Mouse (Mus musculus) gastrocnemius, postnatal 25 days (tissue): ENCODE results near the gene Glud1. TPM values are rescaled to one million over a fixed set of nuclear protein-coding genes. Genes with fewer than 3 reads are reported as not detected.
A peak's percentile ranks its signal among the peaks of the same experiment; 100 is the strongest.
"Not testable (repeated sequence)": the region's sequence is repeated elsewhere in the genome, so short reads cannot be mapped to it uniquely, and the experiment has no call there.

Experiments used
- DNase-seq: peaks from one replicate; pipeline ENCODE4 v3.0.0; 2022
- total RNA-seq, 2 experiments: library from RNA; stranded (reverse); gene quantifications; 1 replicate in 1 of 2; 2 replicates in 1 of 2; pipeline ENCODE4 v1.2.3; 2021

Gene Glud1
- total RNA-seq, 2 experiments from 2014 or later, result 124 to 137 TPM

DNA sequence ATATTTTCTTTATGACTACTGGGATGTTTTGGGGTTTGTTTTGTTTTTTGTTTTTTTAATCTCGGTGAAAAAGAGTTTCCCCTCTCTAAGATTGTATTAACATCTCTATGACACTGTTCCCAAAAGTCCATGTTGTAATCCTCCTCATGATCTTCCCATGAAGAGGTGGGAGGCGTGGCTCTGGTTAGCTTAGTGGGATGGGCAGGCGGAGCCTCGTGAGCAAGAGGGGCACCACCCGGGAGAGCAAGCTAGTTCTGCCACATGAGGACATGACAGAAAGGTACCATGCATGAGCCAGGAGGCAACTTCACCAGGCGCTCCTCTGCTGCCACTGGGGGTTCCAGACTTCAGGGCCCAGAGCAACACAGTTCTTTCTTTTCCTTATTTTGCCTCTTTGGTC is 42.0 kb downstream of the Glud1 start:
- DNase-seq, result no peak

DNA sequence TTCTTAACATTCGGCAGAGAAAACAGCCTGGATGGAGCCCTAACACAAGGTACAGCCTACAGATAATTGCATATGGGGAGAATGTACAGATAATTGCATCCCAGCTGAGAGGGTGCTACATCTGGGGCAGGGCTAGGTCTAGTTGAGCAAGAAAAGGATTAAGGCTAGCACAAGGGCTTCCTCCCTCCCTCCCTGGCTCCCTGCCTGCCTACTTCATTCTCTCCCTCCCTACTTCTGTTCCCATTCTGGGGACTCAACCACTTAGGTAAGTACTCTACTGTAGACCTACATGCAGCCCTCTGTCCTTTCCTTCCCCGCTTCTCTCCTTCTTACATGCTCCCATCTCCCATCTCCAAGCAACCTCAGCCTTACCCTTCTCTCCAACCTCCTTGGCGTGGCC is 42.8 kb downstream of the Glud1 start:
- no peak for DNase-seq

DNA sequence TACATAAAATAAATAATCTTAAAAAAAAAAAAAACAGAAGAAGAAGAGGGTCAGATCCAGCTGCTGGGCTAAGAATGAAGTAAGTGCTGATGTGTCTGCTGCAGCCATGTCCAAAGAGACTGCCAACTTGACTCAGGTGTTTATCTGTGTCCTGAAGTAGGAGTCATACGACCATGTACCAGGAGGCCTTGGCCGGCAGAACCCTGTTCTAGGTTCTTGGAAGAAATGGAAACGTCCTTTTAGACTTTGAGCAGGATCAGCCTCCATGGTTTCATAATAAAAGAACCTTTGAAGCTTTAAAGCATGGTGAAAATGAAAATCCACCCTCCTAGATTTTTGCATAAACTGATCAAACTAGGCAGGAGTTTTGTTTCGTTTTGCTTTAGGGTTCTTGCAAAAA is 43.9 kb downstream of the Glud1 start:
- DNase-seq, result no peak

DNA sequence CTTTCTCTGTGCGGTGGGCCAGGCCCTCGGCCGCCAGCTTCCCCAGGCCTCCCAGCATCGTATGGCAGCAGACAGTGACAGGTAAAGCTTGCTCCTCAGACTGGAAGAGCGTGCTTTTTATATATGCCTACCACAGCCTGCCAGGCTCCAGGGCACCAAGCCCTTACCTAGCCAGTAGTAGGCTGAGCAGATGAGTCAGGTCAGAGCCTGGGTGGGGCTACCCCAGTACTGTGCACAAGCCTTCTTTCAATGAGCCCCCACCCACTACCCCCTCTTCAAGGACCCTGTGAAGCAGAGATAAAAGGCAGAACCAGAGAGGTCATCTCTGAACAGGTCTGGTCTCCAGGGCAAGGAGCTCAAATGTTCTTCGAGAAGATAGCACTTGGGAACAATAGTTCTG is 44.8 kb downstream of the Glud1 start, which contains the start of gene Fam25c:
Gene Fam25c (minus strand): TSS at position 133 of the 400 bp plus-strand sequence.
- no peak for DNase-seq

DNA sequence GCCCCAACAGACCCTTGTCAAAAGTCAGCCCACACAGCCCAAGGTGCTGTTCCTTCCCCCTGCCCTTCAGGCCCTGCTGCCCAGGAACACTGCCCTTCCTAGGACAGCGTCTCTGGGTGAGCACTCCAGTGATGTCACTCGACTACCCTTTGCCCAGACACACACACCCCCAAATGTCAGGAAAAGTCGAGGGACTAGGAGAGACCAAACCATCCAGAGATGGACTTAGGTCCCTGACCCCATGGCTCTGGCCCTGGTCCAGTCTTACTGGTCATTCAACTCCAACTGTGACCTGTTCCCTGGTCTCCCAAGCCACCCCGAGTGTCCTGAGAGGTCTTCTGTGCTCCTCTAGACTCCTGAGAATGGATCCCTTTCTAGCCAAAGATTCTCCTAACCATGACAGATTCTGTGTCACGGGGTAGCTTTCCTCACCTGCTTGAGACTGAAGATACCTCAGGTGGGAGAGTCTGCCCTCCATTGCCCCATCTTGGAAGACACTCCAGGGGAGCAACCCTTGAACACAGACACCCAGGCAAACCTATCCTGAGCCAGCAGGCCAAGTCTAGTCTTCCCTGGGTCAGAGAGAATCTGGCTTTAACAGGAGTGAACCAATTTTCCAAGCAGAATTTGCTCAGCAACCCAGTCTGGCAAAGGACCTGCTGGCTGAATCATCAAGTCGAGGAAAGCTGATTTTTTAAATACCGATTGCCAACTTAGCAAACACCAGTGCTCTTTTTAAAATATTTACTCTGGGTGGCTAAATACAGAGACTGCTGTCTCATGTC is 47.3 kb downstream of the Glud1 start:
- DNase-seq, result peak; percentile 25

DNA sequence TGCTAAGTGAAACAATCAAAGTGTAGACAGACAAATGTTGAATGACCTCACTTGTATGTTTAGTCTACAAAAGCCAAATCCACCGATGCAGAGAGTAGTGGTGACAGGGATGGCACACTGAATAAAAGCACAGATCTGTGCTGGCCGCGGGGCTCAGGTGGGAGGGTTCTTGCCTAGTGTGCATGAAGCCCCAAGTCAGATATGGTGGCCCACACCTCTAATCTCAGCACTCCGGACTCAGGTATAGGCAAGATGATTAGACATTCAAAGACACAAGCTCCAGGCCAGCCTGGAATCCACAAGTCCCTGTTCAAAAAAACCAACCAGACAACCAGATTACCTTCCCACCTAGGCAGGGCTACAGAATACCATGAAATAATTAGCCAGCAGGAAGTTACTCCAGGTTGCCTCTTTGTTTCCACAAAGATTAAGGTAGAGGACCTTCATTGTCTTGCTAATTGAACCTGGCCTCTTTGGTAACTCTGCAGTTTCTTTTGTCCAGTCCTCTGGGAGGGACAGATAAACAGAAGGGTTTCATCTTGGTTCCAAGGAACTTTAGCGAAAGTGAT is 49.2 kb downstream of the Glud1 start:
- no peak for DNase-seq

DNA sequence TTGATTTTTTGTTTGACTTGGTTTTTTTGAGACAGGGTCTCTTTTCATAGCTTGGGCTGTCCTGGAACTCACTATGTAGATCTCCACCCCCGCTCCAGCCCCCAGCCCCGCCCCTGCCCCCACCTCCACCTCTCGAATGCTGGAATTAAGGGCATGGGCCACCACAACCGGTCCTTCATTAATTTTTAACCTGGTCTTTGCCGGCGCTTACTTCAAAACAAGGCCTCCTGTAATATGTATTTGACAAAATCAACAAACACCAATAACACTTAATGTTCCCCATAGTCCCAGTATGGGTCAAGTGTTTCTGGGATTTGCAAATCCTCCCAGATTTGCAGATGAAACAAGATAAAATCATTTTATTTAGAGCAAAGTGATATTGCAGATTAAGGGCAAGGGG is 49.7 kb downstream of the Glud1 start:
- DNase-seq, result no peak

DNA sequence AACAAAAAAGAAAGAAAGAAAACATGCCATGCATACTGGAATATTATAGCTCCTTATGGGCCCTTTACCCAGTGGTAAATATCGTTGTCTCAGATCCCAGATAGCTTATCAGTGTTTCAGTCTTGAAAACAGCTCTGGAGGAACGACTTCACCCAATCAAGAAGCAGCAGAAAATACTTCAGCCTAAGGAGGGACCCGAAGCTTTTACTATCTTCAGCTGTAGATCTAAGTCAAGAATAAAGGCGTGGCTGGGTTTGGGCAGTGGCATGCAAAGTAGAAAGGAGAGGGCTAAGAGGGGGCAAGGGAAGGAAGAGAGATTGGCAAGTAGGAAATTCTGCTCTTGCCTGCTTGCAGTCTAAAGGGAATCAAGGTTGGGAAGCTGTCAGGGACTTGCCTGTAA is 51.6 kb downstream of the Glud1 start:
- no peak for DNase-seq

DNA sequence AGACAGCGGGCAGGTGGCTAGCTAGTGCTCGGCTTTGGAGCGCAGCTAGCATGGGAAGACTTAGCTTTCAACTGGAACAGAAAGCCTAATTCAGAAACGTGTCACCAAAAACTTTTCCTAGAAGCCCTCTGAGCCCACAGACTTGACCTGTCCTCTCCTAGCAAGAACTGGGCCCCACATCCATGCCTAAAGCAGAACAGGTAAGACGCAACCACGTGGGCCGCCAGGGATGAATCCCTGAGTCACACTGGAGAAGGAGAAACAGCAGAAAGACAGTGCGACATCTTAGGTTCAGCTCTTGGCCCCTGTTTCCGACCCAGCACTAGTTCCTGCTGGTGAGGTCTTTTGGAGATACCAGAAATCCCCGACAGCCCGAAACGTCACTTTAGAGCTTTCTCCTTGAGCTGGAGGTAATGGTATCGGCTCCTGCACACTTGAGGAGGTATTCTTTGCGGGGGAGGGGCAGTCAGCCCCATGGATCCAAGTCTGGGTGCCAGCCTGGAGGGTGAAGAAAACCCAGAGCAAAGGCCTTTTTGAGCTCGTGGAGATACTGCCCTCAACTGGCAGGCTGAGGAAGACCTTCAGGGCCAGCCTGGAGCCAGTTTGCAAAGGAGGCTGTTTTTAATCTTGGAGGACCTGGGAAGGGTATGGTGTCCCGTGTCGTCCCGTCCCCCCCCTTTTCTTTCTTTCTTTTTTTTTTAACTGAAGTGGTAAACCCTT is 52.4 kb downstream of the Glud1 start:
- DNase-seq, result peak; percentile 64

DNA sequence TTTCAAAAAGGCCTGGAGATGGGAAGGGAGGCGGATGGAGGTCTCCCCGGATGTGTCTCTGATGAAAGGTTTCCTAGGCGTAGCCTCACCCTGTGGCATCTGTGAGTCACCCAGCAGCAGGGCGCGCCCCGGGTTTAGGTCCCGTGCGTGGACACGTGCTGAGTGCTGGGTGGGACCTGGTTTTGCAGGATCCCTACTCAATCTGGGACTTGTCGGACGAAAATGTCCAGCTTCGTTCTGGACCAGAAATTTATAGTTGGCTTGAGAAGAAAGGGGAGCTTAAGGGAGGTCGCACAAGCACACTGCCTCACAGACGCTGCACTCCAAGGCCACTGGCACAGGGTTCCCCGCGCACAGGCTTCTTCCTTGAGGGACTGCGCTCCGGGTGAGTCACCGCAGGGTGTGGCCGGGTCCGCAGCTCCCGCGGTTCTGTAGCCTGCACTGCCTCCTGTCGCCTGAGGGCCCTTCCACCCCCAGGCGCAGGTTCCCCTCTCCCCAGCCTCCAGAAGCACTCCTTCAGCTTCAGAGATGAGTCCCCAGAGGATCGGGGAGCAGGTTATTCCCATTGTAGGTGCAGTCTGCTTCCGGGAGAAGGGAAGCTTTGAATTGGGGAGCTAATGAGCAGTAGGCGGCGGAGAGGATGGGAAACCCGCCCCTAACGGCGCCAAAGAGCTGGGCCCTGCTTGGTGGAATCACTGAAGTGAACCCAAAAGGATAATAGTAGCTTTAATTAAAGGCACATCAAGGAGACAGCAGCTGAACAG is 53.1 kb downstream of the Glud1 start:
- DNase-seq, result peak; percentile 80

DNA sequence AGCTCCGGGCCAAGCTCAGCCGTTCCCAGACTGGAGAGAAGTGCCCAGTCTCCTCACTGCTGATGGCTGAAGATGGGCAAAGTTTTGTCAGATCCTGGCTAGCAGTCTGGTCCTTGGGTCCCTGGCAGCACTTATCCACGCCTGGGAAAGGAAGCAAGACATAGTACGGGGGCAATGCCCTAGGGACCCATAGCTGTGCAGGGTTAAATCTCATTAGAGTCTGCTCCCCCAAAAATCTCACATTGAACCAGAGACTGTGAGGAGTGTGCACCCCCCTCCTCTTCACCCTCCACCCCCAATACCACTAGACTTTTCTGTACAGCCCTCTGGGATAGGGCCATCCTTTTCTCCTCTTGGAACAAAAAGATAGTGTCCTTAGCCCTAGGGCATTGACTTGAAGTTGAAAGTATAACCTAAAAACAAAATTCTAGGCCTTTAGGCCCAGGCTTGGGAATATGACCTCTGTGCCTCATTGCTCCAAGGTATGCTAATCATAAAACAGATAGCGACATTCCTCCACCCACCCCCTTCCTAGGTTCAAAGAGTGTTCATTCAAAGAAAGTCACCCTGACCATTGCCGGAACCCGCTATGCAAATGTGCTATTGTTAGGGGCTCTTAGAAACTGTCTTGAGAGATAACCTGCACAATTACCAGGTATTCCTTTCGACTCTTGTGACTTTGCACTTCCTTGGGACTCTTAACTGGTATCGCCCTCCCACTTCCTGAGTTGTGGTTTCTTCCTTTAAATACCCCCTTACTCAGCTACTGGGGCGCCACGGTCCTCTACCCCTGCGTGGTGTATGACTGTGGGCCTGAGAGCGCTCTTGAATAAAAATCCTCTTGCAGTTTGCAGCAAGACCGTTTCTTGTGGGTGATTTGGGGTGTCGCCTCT is 54.0 kb downstream of the Glud1 start:
- DNase-seq, result not testable (repeated sequence)

DNA sequence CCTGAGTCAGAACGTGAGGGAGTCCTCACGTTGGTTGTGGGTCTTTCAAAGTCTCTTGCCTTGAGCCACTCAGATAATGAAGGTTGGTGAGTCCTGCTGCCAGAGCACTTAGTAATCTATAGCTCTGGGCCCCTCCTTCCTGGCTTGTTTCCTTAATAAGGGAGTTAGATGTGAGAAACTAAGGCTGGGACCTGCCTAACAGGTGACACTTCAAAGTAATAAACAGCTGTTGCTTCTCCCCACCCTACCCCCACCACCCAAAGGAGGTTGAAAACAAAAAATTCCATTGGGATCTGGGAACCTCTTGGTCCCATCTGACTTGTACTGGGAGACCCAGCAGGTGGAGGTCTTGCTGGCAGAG is 54.6 kb downstream of the Glud1 start:
- DNase-seq, result no peak

DNA sequence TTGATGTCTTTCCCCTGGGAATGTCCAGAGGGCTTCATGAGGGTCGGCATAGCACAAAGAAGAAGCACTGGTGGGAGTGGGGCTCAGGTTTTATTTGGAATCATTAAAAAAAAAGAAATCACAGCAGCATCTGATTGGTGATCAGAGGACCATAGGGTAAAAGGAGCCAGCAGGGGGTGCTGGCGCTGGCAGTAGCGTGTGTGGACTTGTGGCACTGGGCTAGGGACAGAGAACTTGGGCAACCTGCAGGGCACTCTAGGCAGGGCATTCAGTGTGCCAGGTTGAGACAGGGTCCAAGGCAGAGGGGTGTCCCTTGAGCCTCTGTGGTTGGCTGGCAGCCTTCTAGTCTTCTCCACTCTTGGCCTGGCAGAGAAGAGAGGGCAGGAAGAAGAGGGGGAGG is 59.7 kb downstream of the Glud1 start:
- DNase-seq, result no peak

DNA sequence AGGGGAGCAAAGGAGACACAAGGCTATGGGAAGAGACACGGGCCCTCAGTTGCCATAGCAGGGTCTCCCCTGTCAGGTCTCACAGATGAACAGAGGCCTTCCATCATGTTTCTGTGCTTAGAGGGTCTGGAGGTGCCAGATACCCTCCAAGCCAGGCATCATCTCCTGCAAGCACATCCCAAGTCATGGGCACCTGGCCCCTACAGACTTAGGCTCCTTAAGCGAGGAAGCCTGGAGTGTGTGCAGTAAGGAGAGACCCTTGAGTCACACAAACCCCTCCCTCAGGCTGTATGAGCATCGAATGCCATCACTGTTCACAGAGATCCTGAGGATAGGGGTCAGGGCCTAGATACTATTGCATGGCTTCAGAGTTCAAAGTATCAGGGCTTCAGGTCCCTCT is 60.4 kb downstream of the Glud1 start:
- no peak for DNase-seq

DNA sequence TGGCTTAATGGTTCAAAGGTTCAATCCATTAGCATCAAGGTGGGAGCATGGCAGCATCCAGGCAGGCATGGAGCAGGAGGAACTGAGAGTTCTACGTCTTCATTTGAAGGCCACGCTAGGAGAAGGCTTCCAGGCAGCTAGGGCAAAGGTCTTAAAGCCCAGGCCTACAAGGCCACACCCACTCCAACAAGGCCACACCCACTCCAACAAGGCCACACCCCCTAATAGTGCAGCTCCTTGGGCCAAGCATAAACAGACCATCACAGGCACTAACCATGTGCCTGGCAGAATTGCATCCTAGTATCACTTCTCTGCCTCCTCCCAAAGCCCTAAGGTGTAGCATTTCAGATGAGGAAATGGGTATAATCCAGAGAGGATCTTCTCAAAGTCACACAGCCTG is 61.2 kb downstream of the Glud1 start:
- no peak for DNase-seq

DNA sequence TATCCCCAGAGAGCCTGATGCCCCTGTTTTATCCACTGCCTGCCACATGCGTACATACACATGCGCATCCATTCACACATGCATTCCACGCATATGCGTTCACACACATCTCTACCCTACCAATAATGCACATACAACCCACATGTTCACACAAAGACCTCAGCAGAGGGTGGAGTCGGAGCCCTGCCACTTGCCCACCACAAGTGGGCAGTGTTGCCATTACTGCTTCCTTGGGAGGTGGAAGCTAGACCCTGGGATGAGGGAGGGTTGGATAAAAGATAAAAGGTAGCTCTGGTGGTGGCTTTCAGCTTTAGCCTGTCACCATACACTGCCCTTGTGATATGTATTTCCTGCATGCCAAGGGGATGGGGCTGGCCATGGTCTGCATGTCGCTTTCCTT is 62.1 kb downstream of the Glud1 start:
- DNase-seq, result no peak

DNA sequence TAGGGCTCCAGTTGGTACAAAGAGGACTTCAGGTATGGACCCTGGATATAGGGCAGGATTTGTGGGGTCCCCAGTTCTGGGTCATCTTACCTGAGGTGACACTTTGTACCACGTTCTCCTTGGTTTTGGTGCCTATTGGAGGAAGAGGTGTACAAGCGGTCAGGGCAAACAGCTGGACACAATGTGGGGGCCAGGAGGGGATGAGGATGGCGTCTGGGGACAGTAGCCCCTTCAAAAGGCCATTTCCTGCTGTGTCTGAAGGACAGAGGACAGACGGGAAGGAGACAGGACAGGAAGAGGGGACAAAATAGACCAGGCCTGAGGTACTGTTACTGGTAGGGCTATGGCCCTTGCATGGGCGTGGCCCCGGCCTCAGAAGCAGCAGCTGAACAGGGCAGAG is 63.1 kb downstream of the Glud1 start:
- no peak for DNase-seq

DNA sequence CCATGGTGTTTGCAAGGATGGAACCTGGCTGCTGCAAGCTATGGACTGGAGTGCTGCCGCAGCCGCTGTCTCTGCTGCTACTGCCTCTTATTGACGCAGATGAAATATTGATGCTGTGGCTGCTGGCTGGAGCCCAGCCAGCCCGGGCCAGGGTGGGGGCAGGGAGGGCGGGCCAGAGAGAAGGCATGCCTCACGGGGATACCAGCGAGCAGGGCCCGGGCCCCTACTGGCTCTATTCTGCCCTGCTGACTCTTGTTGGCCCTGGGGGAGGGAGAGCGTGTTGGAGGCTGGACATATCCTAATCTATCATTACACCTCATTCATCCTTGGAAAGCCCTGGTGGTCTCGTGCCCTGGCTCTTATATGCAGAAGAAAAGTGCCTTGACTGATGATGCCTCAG is 64.0 kb downstream of the Glud1 start, which contains the start of gene Sncg:
Gene Sncg (minus strand): TSS at position 213 of the 400 bp plus-strand sequence.
- DNase-seq, result no peak

DNA sequence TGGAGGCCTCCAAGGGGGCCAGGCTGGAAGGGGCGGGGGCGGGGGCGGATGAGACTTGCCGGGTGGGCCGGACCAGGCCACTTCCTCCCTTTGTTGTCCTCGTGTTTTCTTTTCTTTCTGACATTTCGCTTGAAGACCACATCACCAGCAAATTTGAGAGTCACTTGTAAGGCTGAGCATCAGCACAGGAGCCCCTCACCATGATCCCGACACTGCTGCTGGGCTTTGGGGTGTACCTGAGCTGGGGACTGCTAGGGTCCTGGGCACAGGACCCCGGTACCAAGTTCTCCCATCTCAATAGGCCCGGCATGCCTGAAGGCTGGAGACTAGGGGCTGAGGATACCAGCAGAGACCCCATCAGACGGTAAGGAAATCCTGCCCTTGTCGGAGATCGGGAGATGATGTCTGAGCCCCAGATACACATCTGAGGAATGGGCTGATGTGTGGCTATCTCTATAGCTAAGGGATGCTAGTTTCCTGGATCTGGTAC is 64.9 kb downstream of the Glud1 start, which contains the start of gene Mmrn2:
Gene Mmrn2 (plus strand): TSS at position 51 of the 490 bp plus-strand sequence.
- no peak for DNase-seq

DNA sequence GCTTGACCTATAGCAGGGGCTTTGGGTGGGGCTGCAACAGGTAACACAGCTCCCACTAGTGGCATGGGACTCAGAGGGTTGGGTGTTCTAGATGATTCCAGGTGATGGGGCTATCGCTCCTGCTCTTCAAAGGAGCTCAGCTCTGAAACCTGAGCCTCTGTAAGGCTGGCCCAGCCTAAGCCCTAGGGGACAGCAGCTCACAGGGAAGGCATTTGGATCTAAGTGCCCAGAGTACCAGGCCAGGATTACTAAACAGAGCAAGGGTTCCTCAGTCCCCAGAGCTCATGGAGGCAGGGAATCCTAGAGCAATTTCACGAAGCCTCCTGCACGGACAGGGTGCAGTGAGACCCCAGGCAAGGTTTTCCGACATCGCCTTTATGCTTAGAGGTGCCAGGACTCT is 65.4 kb downstream of the Glud1 start:
- no peak for DNase-seq

DNA sequence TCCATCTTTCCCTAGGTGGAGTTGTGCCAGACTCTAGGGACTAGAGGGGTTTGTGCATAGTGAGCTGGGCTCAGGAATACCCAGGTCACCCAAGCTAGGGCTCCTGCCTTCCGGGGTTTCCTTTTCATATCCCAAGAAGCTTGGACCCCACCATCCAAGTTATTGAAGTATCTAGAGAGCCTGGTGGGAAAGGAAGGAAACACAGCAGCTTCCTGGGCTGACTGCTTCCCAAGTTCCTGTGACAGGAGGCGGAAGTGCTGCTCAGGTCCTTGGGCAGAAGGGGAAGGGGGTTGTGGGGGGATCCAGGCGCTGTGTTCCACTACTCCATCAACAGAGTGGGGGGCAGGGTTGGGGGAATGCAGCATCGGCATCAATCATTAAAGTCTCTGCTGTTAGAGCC is 66.6 kb downstream of the Glud1 start:
- DNase-seq, result no peak
